In the genomic region with DNA sequence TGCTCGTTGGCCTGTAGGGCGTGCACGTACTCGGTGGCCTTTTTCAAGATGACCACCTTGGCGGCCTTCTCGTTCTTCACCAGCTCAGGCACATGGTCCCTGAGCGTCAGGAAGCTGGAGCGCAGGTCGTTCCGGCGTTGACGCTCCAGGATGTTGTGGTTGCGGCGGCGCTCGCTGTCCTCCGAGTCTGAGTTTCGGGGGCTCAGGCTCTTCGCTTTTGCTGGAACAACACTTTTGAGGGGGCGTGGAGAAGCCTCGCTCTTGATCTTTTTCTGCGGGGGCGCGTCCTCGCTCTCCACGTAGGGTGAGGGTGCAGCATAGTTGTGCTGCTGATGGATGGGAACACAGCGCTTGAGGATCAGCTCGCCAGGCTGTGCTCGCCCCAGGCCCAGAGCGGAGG, we compare ENCODE assay signal across 8 mouse cellular contexts. TPM values are rescaled to one million over a fixed set of nuclear protein-coding genes. Genes with fewer than 3 reads are reported as not detected.
A peak's percentile ranks its signal among the peaks of the same experiment; 100 is the strongest.
DNase-seq lines count a peak whose midpoint lies in the region; ATAC-seq and TF ChIP-seq lines count a peak whose summit lies in the region.

No protein-coding gene starts in this region.

- ATAC-seq in heart, embryonic 14.5 days (ENCODE audit: insufficient number of reproducible peaks, insufficient read depth, low FRiP score, low read depth), result no peak
- ATAC-seq in forebrain, postnatal 0 days, result no peak
- no peak for ATAC-seq in limb, embryonic 14.5 days (ENCODE audit: low FRiP score, low read depth)
- no peak for ATAC-seq in erythroblast, adult 5-6 weeks (replicated peaks; ENCODE audit: low FRiP score, poor library complexity, severe bottlenecking)

- H3K27ac ChIP-seq in heart, embryonic 14.5 days (replicated peaks in 1 of 2; ENCODE audit: control insufficient read depth in 1 of 2, insufficient read depth in 1 of 2, low read depth in 2 of 2, low read length in 2 of 2), result no peak overlapping the region
- H3K27ac ChIP-seq in ES-E14 (ENCODE audit: insufficient read depth, low read depth, low read length, poor library complexity, severe bottlenecking), result no peak overlapping the region
- peak overlapping the region; percentile 98 for H3K27ac ChIP-seq in forebrain, postnatal 0 days (ENCODE audit: low read depth, low read length)
- no peak overlapping the region for H3K27ac ChIP-seq in limb, embryonic 14.5 days (replicated peaks; ENCODE audit: low read depth, low read length)

- no peak overlapping the region for H3K9ac ChIP-seq in heart, embryonic 14.5 days (ENCODE audit: low read length)
- peak overlapping the region; percentile 72 for H3K9ac ChIP-seq in ES-E14 (ENCODE audit: insufficient read depth, low read depth, low read length, poor library complexity, severe bottlenecking)
- peak overlapping the region; percentile 97 for H3K9ac ChIP-seq in forebrain, postnatal 0 days
- H3K9ac ChIP-seq in limb, embryonic 14.5 days (ENCODE audit: low read depth, low read length, severe bottlenecking), result no peak overlapping the region

- H3K9me3 ChIP-seq in heart, embryonic 14.5 days (ENCODE audit: control insufficient read depth, low read length), result no peaks in the 10 kb centered on the region
- H3K9me3 ChIP-seq in ES-E14 (ENCODE audit: control insufficient read depth, insufficient read depth, low read depth, low read length), result no peaks in the 10 kb centered on the region
- H3K9me3 ChIP-seq in forebrain, postnatal 0 days (ENCODE audit: low read length), result no peaks in the 10 kb centered on the region
- no peaks in the 10 kb centered on the region for H3K9me3 ChIP-seq in limb, embryonic 14.5 days (ENCODE audit: control insufficient read depth, low read length)

- H3K4me3 ChIP-seq in heart, embryonic 14.5 days (ENCODE audit: control insufficient read depth in 1 of 2, insufficient read depth in 1 of 2, low read depth in 1 of 2, low read length in 2 of 2), result peak overlapping the region in 1 of 2 experiments; percentile 87; a peak in 2 of 4 replicates
- peak overlapping the region; percentile 81 to 94 for H3K4me3 ChIP-seq in ES-E14 (ENCODE audit: insufficient read depth in 1 of 2, low read depth in 1 of 2, low read length in 2 of 2, poor library complexity in 1 of 2, severe bottlenecking in 1 of 2)
- peak overlapping the region; percentile 89 for H3K4me3 ChIP-seq in forebrain, postnatal 0 days (ENCODE audit: low read depth, low read length)
- peak overlapping the region; percentile 70 for H3K4me3 ChIP-seq in limb, embryonic 14.5 days (replicated peaks; ENCODE audit: low read length)

- TF ChIP-seq CTCF in forebrain, postnatal 0 days (IDR thresholded peaks at IDR 0.05; ENCODE audit: low read depth), result no peak

- DNase-seq in heart, adult 8-10 months (ENCODE audit: low spot score), result no peak
- DNase-seq in ES-E14 (ENCODE audit: low read depth, low spot score), result no peak
- DNase-seq in forebrain, postnatal 0 days, result no peak
- no peak for DNase-seq in limb, embryonic 14.5 days (ENCODE audit: low spot score)
- DNase-seq in splenic B cell, adult 2 months (ENCODE audit: low read depth, low spot score), result peak; percentile 9
- no peak for DNase-seq in testis, postnatal 10 days (ENCODE audit: low spot score)

- peaks cover 3 to 12% of the 10 kb centered on the region in 2 experiments; a peak in 1 of 4 replicates for H3K4me1 ChIP-seq in heart, embryonic 14.5 days (ENCODE audit: control insufficient read depth in 2 of 2, insufficient read depth in 2 of 2, low read length in 2 of 2)
- H3K4me1 ChIP-seq in ES-E14 (ENCODE audit: control insufficient read depth in 2 of 2, insufficient read depth in 2 of 2, low read length in 2 of 2, poor library complexity in 1 of 2), result peaks cover 4 to 5% of the 10 kb centered on the region in 2 experiments
- H3K4me1 ChIP-seq in forebrain, postnatal 0 days (ENCODE audit: insufficient read depth), result no peaks in the 10 kb centered on the region
- H3K4me1 ChIP-seq in limb, embryonic 14.5 days (ENCODE audit: control insufficient read depth, insufficient read depth, low read length), result peaks cover 22% of the 10 kb centered on the region

- TF ChIP-seq POLR2A in limb, embryonic 14.5 days (IDR thresholded peaks at IDR 0.05; ENCODE audit: borderline replicate concordance, extremely low read depth, insufficient read depth, insufficient read length), result no peak

- H3K36me3 ChIP-seq in heart, embryonic 14.5 days (ENCODE audit: control insufficient read depth, insufficient read depth, low read length), result peaks cover 38% of the 10 kb centered on the region
- H3K36me3 ChIP-seq in ES-E14 (ENCODE audit: control insufficient read depth, insufficient read depth, low read length, poor library complexity, severe bottlenecking), result peaks cover 43% of the 10 kb centered on the region
- peaks cover 40% of the 10 kb centered on the region for H3K36me3 ChIP-seq in forebrain, postnatal 0 days (ENCODE audit: insufficient read depth)
- H3K36me3 ChIP-seq in limb, embryonic 14.5 days (ENCODE audit: control insufficient read depth, insufficient read depth, low read length), result peaks cover 19% of the 10 kb centered on the region
- H3K36me3 ChIP-seq in splenic B cell, adult 2 months (ENCODE audit: control insufficient read depth, insufficient read depth, low read length, poor library complexity, severe bottlenecking), result no peaks in the 10 kb centered on the region

- H3K4me2 ChIP-seq in heart, embryonic 14.5 days (ENCODE audit: low read length), result peak overlapping the region; percentile 94
- H3K4me2 ChIP-seq in forebrain, postnatal 0 days (ENCODE audit: low read depth), result peak overlapping the region; percentile 84
- H3K4me2 ChIP-seq in limb, embryonic 14.5 days (replicated peaks; ENCODE audit: low read depth, low read length, severe bottlenecking), result peak overlapping the region; percentile 88

- in situ Hi-C loops in ES-E14 (cut with MboI; ENCODE audit: low sequenced_read_pairs in 2 of 2, unreplicated experiment in 2 of 2), result loop anchor here in 1 of 2 experiments (10.0 kb wide), 1 partner anchor 152 kb away; no protein-coding TSS in a partner anchor

- no peaks in the 10 kb centered on the region for H3K27me3 ChIP-seq in heart, embryonic 14.5 days (ENCODE audit: control insufficient read depth, insufficient read depth, low read length)
- no peaks in the 10 kb centered on the region for H3K27me3 ChIP-seq in forebrain, postnatal 0 days (ENCODE audit: insufficient read depth, low read length)
- no peaks in the 10 kb centered on the region for H3K27me3 ChIP-seq in limb, embryonic 14.5 days (ENCODE audit: control insufficient read depth, insufficient read depth, low read length)
- peaks cover 6% of the 10 kb centered on the region; the same call in 1 of the 2 replicates for H3K27me3 ChIP-seq in splenic B cell, adult 2 months (ENCODE audit: control insufficient read depth, insufficient read depth, low read length, poor library complexity, severe bottlenecking)

- 82% methylated on average over 30 of the region's 30 CpGs for WGBS in heart, embryonic 14.5 days
- 47% methylated on average over 30 of the region's 30 CpGs for WGBS in forebrain, postnatal 0 days
- 53% methylated on average over 30 of the region's 30 CpGs for WGBS in limb, embryonic 14.5 days

TF ChIP-seq in ES-E14, 5 proteins besides CTCF, POLR2A, EP300 and RAD21:
- TF ChIP-seq HCFC1 (IDR thresholded peaks at IDR 0.05; ENCODE audit: borderline replicate concordance, insufficient read depth, low read length) (no peak), ZC3H11A (IDR thresholded peaks at IDR 0.05; ENCODE audit: borderline replicate concordance, low read depth, low read length) (no peak), ZNF384 (IDR thresholded peaks at IDR 0.05; ENCODE audit: low read depth, low read length) (no peak), CHD2 (IDR thresholded peaks at IDR 0.05; ENCODE audit: low read depth, low read length) (no peak), MAFK (IDR thresholded peaks at IDR 0.05; ENCODE audit: insufficient read depth, low read depth, low read length) (no peak)

RNA-seq across cellular contexts. Expression of a gene that starts 4.6 kb away (rescaled TPM):
- 36.1 and 38.2 TPM in 2 replicates for polyA plus RNA-seq in heart, embryonic 14.5 days (2014; fragmentation: Nextera tagmentation; extraction: Ambion mirVana)
- 1 to 10 TPM; 1.5 to 5.8 (median 3.6) TPM for total RNA-seq in heart, adult 8-10 months (2022)
- total RNA-seq in ES-E14 (2012; rRNA removed), result 76.8 and 110 TPM in 2 replicates
- total RNA-seq in forebrain, postnatal 0 days (2014; rRNA removed), result 64.0 and 69.6 TPM in 2 replicates
- polyA plus RNA-seq in forebrain, postnatal 0 days (2015; fragmentation: Nextera tagmentation; extraction: Ambion mirVana), result 61.4 and 79.8 TPM in 2 replicates
- 20.6 and 21.3 TPM in 2 replicates for polyA plus RNA-seq in limb, embryonic 14.5 days (2012; rRNA removed)
- 27.9 and 32.6 TPM in 2 replicates for polyA plus RNA-seq in limb, embryonic 14.5 days (2014; fragmentation: Nextera tagmentation; extraction: Ambion mirVana)
- total RNA-seq in erythroblast, adult 5-6 weeks (2015; ENCODE audit: low replicate concordance), result not detected in 2 replicates
- 0.56 TPM in 1 of 2 replicates, not detected in the other for total RNA-seq in erythroblast, adult 5-6 weeks (2017; ENCODE audit: low replicate concordance)

Comparison
In these comparisons a context has a peak if more than half of its experiments do, and no peak if none do; other contexts are left out.
1. H3K9ac ChIP-seq: peak in ES-E14 (single experiment) and forebrain, postnatal 0 days (single experiment); none in heart, embryonic 14.5 days (single experiment) and limb, embryonic 14.5 days (single experiment).
2. Peak in every context shown above with its lines, with median percentiles within 50 percentile points of each other: H3K4me2 ChIP-seq.